Comparison of ENCODE assay signal across 8 mouse cellular contexts in the genomic region with DNA sequence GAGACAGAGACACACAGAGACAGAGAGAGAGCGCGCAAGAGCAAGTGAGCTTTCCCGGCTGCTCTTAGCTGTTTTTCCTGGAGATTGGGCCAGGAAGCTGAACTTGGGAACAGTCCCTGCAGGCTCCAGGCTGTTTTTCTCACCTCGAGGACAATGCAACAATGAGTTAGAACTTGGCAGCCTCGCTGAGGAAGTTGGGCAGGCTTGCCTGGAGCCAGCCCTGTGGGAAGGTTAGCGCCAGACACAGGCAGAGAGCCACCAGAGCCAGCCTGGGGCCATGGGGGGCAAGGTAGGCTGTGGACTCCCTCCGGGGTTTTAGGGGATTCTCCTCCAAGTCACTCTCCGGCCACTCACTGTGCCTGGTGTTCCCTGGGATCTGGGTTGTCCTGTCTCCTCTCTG.
DNase-seq lines count a peak whose midpoint lies in the region; ATAC-seq lines count a peak whose summit lies in the region.

No protein-coding gene starts in this region.

- 71% methylated on average over 8 of the region's 8 CpGs for WGBS in midbrain, embryonic 15.5 days
- WGBS in midbrain, embryonic 11.5 days = 91% methylated on average over 8 of the region's 8 CpGs
- 52% methylated on average over 8 of the region's 8 CpGs for WGBS in heart, embryonic 15.5 days

- no peak overlapping the region for H3K9ac ChIP-seq in midbrain, embryonic 15.5 days
- H3K9ac ChIP-seq in midbrain, embryonic 11.5 days (ENCODE audit: low read length) = no peak overlapping the region
- no peak overlapping the region for H3K9ac ChIP-seq in heart, embryonic 15.5 days

- H3K9me3 ChIP-seq in midbrain, embryonic 15.5 days = no peaks in the 10 kb centered on the region
- H3K9me3 ChIP-seq in midbrain, embryonic 11.5 days (ENCODE audit: control insufficient read depth, low read length) = peaks cover 4% of the 10 kb centered on the region; the same call in 1 of the 2 replicates
- 0 out of 2 replicates have a peak, but pooled peaks cover 4% of the 10 kb centered on the region for H3K9me3 ChIP-seq in heart, embryonic 15.5 days (replicated peaks)

- peak overlapping the region; percentile 41; the same call in 1 of the 2 replicates for H3K27ac ChIP-seq in midbrain, embryonic 15.5 days
- H3K27ac ChIP-seq in midbrain, embryonic 11.5 days (ENCODE audit: low read depth, low read length) = no peak overlapping the region
- peak overlapping the region; percentile 82 for H3K27ac ChIP-seq in heart, embryonic 15.5 days

- DNase-seq in midbrain, embryonic 11.5 days (ENCODE audit: low spot score, missing footprints) = no peak
- DNase-seq in cerebellum, adult 9-10 months = peak; percentile 58
- DNase-seq in kidney, postnatal 36 days = peak; percentile 74 to 78
- DNase-seq in lung, postnatal 36 days = peak; percentile 86
- no peak for DNase-seq in B cell, adult 2 months

- H3K36me3 ChIP-seq in midbrain, embryonic 15.5 days (replicated peaks) = no peaks in the 10 kb centered on the region
- no peaks in the 10 kb centered on the region for H3K36me3 ChIP-seq in midbrain, embryonic 11.5 days (ENCODE audit: control insufficient read depth, insufficient read depth, low read length)
- H3K36me3 ChIP-seq in heart, embryonic 15.5 days = no peaks in the 10 kb centered on the region; the same call in 1 of the 2 replicates

- no peak overlapping the region for H3K4me3 ChIP-seq in midbrain, embryonic 15.5 days
- no peak overlapping the region for H3K4me3 ChIP-seq in midbrain, embryonic 11.5 days (ENCODE audit: low read depth, low read length)
- H3K4me3 ChIP-seq in heart, embryonic 15.5 days = no peak overlapping the region

- no peak overlapping the region for H3K4me2 ChIP-seq in midbrain, embryonic 15.5 days
- no peak overlapping the region for H3K4me2 ChIP-seq in midbrain, embryonic 11.5 days
- H3K4me2 ChIP-seq in heart, embryonic 15.5 days = no peak overlapping the region

- peaks cover 35% of the 10 kb centered on the region for H3K4me1 ChIP-seq in midbrain, embryonic 15.5 days
- H3K4me1 ChIP-seq in midbrain, embryonic 11.5 days (ENCODE audit: control insufficient read depth, insufficient read depth, low read length) = no peaks in the 10 kb centered on the region
- H3K4me1 ChIP-seq in heart, embryonic 15.5 days (replicated peaks) = peaks cover 19% of the 10 kb centered on the region

- no peak for ATAC-seq in midbrain, embryonic 15.5 days (replicated peaks)
- no peak for ATAC-seq in midbrain, embryonic 11.5 days (ENCODE audit: low FRiP score)
- ATAC-seq in heart, embryonic 15.5 days (replicated peaks; ENCODE audit: insufficient number of reproducible peaks, insufficient read depth, low FRiP score, low read depth) = peak; percentile 74
- no peak for ATAC-seq in activated CD4-positive, CD25-positive, alpha-beta regulatory T cell, adult 4 months

- no peaks in the 10 kb centered on the region for H3K27me3 ChIP-seq in midbrain, embryonic 15.5 days (replicated peaks)
- H3K27me3 ChIP-seq in midbrain, embryonic 11.5 days (ENCODE audit: control insufficient read depth, insufficient read depth, low read length) = no peaks in the 10 kb centered on the region
- no peaks in the 10 kb centered on the region for H3K27me3 ChIP-seq in heart, embryonic 15.5 days

Comparison
In these comparisons a context has a peak if more than half of its experiments do, and no peak if none do; other contexts are left out.
1. DNase-seq: peak in cerebellum, adult 9-10 months (single experiment), kidney, postnatal 36 days (2 of 2) and lung, postnatal 36 days (single experiment); none in midbrain, embryonic 11.5 days (single experiment) and B cell, adult 2 months (0 of 2).